Mouse (Mus musculus) layer of hippocampus, postnatal 10 days (tissue): ENCODE data around the gene Gm29609. TPM values are rescaled to one million over a fixed set of nuclear protein-coding genes. Genes with fewer than 3 reads are reported as not detected.
"Not testable (repeated sequence)": the region's sequence is repeated elsewhere in the genome, so short reads cannot be mapped to it uniquely, and the experiment has no call there.

Source experiments
- DNase-seq, 2 experiments: peaks; one replicate each; pipeline ENCODE4 v3.0.0; 2021; ENCODE audit warnings: low spot score in 2 of 2
- long read RNA-seq: library from polyadenylated mRNA; stranded (forward); transcript quantifications from one replicate; pipeline ENCODE4 v2.0.0, GENCODE M21; 2023
- total RNA-seq, 2 experiments: library from RNA; stranded (reverse); gene quantifications; 2 replicates each; pipeline ENCODE4 v1.2.3; 2021

Gene Gm29609
- total RNA-seq: 1 to 10 TPM; 2.2 to 2.6 TPM
- long read RNA-seq: 0 reads

GRCm38 (mm10) chr5:31179766-31180630, at the start of gene Gm29609, which contains the start of gene Gtf3c2:
Gene Gm29609, minus strand, starts transcription at chr5:31179911.
Gene Gtf3c2, minus strand, starts transcription at chr5:31180144.
- peak; percentile 97 for DNase-seq

- DNase-seq: no peak
These were observed 46.9 kb upstream of the Gm29609 start for GRCm38 (mm10) chr5:31226641-31227040.

GRCm38 (mm10) chr5:31222696-31223095, 43.0 kb upstream of the Gm29609 start:
- DNase-seq: no peak

GRCm38 (mm10) chr5:31221304-31221945, 41.7 kb upstream of the Gm29609 start:
- peak; percentile 34 to 46 for DNase-seq

- DNase-seq: peak; percentile 98 to 99
These were observed 41.0 kb upstream of the Gm29609 start, which contains the start of gene Ppm1g for GRCm38 (mm10) chr5:31220448-31221303. Gene Ppm1g, minus strand, starts transcription at chr5:31220687.

GRCm38 (mm10) chr5:31219911-31220447, 40.3 kb upstream of the Gm29609 start:
- peak in 1 of 2 experiments; percentile 64 for DNase-seq

- no peak for DNase-seq
These were observed 39.8 kb upstream of the Gm29609 start for GRCm38 (mm10) chr5:31219474-31219873.

GRCm38 (mm10) chr5:31219070-31219469, 39.4 kb upstream of the Gm29609 start:
- peak in 1 of 2 experiments; percentile 23 for DNase-seq

- no peak for DNase-seq
These were observed 38.6 kb upstream of the Gm29609 start for GRCm38 (mm10) chr5:31218294-31218693.

- not testable (repeated sequence) for DNase-seq
These were observed 36.8 kb upstream of the Gm29609 start for GRCm38 (mm10) chr5:31216554-31216953.

- DNase-seq: no peak
These were observed 24.7 kb upstream of the Gm29609 start for GRCm38 (mm10) chr5:31204421-31204820.

GRCm38 (mm10) chr5:31203866-31204265, 24.2 kb upstream of the Gm29609 start:
- no peak for DNase-seq

GRCm38 (mm10) chr5:31202933-31203332, 23.2 kb upstream of the Gm29609 start:
- no peak for DNase-seq

GRCm38 (mm10) chr5:31201742-31202590, 22.3 kb upstream of the Gm29609 start, which contains the start of gene Zfp513:
Gene Zfp513, minus strand, starts transcription at chr5:31202303.
- peak; percentile 94 to 95 for DNase-seq

- DNase-seq: no peak
These were observed 21.5 kb upstream of the Gm29609 start for GRCm38 (mm10) chr5:31201042-31201741.

GRCm38 (mm10) chr5:31200327-31200768, 20.6 kb upstream of the Gm29609 start:
- peak; percentile 31 to 41 for DNase-seq

- DNase-seq: peak; percentile 40 to 52
These were observed 20.2 kb upstream of the Gm29609 start for GRCm38 (mm10) chr5:31199893-31200292.

- no peak for DNase-seq
These were observed 19.7 kb upstream of the Gm29609 start for GRCm38 (mm10) chr5:31199321-31199892.
